Mouse (Mus musculus): ENCODE measurements at regions not wholly inside any gene's neighbourhood (a gene's known extent, or its start where the extent isn't known, plus 50 kb on each side); places are given as distances from the start of the nearest gene placed in this dataset.

DNA sequence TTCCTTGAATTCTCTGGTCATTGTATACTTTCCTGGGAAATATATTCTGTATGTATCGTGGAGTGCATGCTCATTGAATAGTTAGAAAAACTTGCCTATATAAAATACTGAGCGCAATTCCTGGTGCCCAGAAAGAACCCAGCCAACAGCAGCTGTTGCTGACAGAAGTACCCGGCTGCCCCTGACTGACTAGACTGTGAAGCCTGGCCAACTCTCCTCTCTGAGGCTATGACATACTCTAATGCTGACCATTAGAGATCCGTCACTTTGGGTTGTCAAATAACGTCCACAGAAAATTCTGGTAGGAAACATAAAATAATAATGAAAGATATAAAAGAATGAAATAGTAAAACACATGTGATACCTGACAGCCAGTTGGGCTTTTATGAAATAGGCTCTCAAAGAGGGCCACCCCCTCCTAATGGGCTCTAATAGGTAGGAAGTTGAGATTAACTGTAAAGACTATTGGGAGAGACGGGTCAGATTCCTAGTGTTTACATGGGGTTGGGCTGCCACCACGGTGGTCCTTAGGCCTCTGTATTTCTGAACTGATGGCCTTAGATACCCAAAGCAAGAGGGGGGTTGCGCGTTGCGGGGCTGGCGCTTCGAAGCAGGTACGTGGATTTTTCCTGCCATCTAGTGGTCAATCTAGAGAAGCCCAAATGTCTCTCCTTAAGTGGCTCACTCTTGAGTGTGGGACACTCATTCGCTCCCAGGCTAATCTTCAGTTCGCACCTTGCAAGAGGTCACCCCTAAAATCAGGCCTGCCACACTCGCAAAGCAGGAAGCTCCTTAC, 53.0 kb upstream of the Mon1b start:
- DNase-seq, result peak; percentile 50

DNA sequence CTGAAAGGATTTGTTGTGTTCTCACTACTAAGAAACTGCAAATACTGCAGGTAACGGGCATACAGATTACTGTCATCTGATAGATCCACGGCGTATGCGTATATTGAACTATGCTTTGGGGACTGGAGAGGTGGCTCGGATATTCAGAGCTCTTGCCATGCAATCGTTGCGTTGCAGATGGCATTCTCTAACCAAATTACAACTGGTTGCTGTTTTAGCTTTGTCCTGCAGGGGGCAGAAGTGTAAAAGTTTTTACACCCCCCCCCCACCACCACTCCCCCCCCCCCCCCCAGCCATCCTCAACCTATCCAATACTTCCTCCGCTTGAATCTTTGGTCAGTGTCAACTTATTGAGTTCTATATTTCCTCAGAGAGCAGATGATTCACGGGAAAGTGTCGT, 51.6 kb upstream of the Mon1b start:
- DNase-seq, result no peak
